Mouse (Mus musculus): ENCODE results near the gene Mnx1. TPM values are rescaled to one million over a fixed set of nuclear protein-coding genes. Genes with fewer than 3 reads are reported as not detected.

The Mnx1 gene
- total and polyA plus RNA-seq, 3 experiments: not detected

Other genes with a start within 250 kb of the Mnx1 start
- gene Lmbr1, start 100.1 kb downstream of the Mnx1 start, total RNA-seq (2014; fragmentation: Nextera tagmentation): 10.0 and 10.5 TPM in 2 replicates
- gene Lmbr1, start 100.1 kb downstream of the Mnx1 start, total RNA-seq (2017): 10.0 TPM in 2 replicates
- 1.7 and 2.4 TPM in 2 replicates for gene Lmbr1, start 100.1 kb downstream of the Mnx1 start, polyA plus RNA-seq (2012)
- gene Nom1, start 43.8 kb downstream of the Mnx1 start, total RNA-seq (2014; fragmentation: Nextera tagmentation): 26.2 and 26.6 TPM in 2 replicates
- 22.0 and 26.3 TPM in 2 replicates for gene Nom1, start 43.8 kb downstream of the Mnx1 start, total RNA-seq (2017)
- 12.1 and 14.9 TPM in 2 replicates for gene Nom1, start 43.8 kb downstream of the Mnx1 start, polyA plus RNA-seq (2012)
- gene Ube3c, start 90.8 kb upstream of the Mnx1 start, total RNA-seq (2014; fragmentation: Nextera tagmentation): 37.1 and 49.5 TPM in 2 replicates
- gene Ube3c, start 90.8 kb upstream of the Mnx1 start, total RNA-seq (2017): 35.8 and 38.0 TPM in 2 replicates
- 3.5 and 3.8 TPM in 2 replicates for gene Ube3c, start 90.8 kb upstream of the Mnx1 start, polyA plus RNA-seq (2012)

All from G1E (cell line).